Mouse (Mus musculus): ENCODE measurements at regions not wholly inside any gene's neighbourhood (a gene's known extent, or its start where the extent isn't known, plus 50 kb on each side); places are given as distances from the start of the nearest gene placed in this dataset.
"Not testable (repeated sequence)": the region's sequence is repeated elsewhere in the genome, so short reads cannot be mapped to it uniquely, and the experiment has no call there.

- DNase-seq: peak in 1 of 2 experiments; percentile 17
Measured at GRCm38 (mm10) chr16:19024010-19024532, 147.2 kb downstream of the Hira start.

GRCm38 (mm10) chr16:19025227-19025932 is 148.5 kb downstream of the Hira start:
- no peak for DNase-seq

GRCm38 (mm10) chr16:19027096-19027495 is 150.3 kb downstream of the Hira start:
- DNase-seq: peak; percentile 48 to 55

GRCm38 (mm10) chr16:19032582-19032981 is 155.7 kb downstream of the Hira start:
- no peak for DNase-seq

- DNase-seq: no peak
Measured at GRCm38 (mm10) chr16:19035781-19036180, 158.9 kb downstream of the Hira start.

GRCm38 (mm10) chr16:19037681-19038080 is 160.8 kb downstream of the Hira start:
- no peak for DNase-seq

- DNase-seq: peak; percentile 69 to 78
Measured at GRCm38 (mm10) chr16:19052791-19053190, 176.0 kb downstream of the Hira start.

- DNase-seq: no peak
Measured at GRCm38 (mm10) chr16:19060343-19060742, 183.5 kb downstream of the Hira start.

GRCm38 (mm10) chr16:19061796-19062195 is 185.0 kb downstream of the Hira start:
- DNase-seq: peak in 1 of 2 experiments; percentile 24

GRCm38 (mm10) chr16:19062557-19063400 is 185.9 kb downstream of the Hira start:
- DNase-seq: no peak

- DNase-seq: no peak
Measured at GRCm38 (mm10) chr16:19063401-19063762, 186.5 kb downstream of the Hira start.

GRCm38 (mm10) chr16:19064397-19064796 is 187.6 kb downstream of the Hira start:
- peak in 1 of 2 experiments; percentile 29 for DNase-seq

- no peak for DNase-seq
Measured at GRCm38 (mm10) chr16:19065543-19066141, 188.8 kb downstream of the Hira start.

GRCm38 (mm10) chr16:19066700-19067310 is 190.0 kb downstream of the Hira start:
- peak; percentile 48 to 50 for DNase-seq

GRCm38 (mm10) chr16:19083503-19083902 is 206.7 kb downstream of the Hira start:
- DNase-seq: not testable (repeated sequence)

- DNase-seq: peak; percentile 45 to 50
Measured at GRCm38 (mm10) chr16:19087914-19088313, 211.1 kb downstream of the Hira start.

Data from B cell, adult 2 months (primary cell).